Mouse (Mus musculus): ENCODE measurements around the gene Il25. TPM values are rescaled to one million over a fixed set of nuclear protein-coding genes. Genes with fewer than 3 reads are reported as not detected.
"Not testable (repeated sequence)": the region's sequence is repeated elsewhere in the genome, so short reads cannot be mapped to it uniquely, and the experiment has no call there.

Gene Il25
- total RNA-seq, 2 experiments from 2014 or later = not detected

- no peak for DNase-seq
Observed at GRCm38 (mm10) chr14:54953664-54954206, 21.2 kb downstream of the Il25 start.

DNA sequence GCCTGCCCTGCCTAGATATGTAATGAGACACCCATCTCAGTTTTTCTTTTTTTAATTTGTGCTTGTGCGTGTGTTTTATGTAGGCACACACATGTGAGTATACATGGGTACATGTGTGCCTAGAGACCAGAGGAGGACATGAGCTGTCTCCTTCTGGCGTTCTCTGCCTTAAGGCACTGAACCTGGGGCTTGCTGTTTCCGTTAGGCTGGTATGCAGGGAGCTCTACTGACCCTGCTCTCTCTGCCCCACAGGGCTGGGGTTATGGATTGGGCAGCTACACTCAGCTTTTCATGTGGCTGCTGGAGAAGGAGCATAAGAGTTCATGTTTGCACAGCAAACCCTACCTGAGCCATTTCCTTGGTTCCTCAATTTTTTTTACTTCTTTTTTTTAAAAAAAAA, 22.0 kb downstream of the Il25 start:
- DNase-seq = no peak

GRCm38 (mm10) chr14:54955481-54955880, 23.0 kb downstream of the Il25 start:
- DNase-seq = no peak

DNA sequence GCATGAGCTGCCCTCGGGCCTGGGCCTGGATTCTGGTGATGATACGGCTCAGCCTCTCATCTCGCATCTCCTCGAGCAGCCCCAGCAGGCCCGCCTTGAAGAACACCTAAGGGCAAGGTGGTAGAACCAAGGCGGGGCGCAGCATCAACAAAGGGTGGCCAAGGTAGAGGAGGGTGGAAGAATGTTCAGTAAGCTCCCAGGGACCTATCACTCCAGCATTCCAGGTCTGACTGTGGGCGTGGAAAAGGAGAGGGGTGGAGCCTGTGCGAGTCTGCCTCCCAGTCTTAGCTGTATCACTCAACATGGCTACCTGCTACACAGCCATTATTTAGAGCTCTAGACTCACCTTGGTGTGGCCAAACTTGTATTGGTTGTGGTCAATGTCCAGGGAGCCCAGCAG, 24.0 kb downstream of the Il25 start:
- no peak for DNase-seq

- no peak for DNase-seq
Observed at GRCm38 (mm10) chr14:54958503-54958902, 26.0 kb downstream of the Il25 start.

DNA sequence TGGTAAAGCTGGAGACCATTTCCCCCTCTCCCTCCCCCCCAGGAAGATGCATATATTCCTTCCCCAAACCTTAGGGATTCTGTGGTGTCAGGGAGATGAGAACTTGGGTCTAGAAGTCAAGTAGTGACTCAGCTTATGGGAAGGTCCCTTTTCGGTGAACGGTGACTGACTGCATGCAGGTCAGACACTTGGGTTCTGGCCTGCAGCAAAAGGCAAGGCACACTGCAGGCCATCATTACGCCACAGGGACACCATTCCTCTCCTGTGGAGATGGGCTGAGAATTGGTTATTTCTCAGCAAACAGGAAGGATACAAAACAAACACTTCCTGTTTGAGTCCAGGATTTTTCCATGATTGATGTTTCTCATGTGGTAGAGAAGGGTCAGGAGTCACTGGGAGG, 26.7 kb downstream of the Il25 start:
- DNase-seq = no peak

GRCm38 (mm10) chr14:54959853-54960613, 27.5 kb downstream of the Il25 start:
- DNase-seq = not testable (repeated sequence)

- no peak for DNase-seq
Observed at GRCm38 (mm10) chr14:54960769-54961168, 28.3 kb downstream of the Il25 start.

- DNase-seq = no peak
Observed at GRCm38 (mm10) chr14:54961487-54961886, 29.0 kb downstream of the Il25 start.

DNA sequence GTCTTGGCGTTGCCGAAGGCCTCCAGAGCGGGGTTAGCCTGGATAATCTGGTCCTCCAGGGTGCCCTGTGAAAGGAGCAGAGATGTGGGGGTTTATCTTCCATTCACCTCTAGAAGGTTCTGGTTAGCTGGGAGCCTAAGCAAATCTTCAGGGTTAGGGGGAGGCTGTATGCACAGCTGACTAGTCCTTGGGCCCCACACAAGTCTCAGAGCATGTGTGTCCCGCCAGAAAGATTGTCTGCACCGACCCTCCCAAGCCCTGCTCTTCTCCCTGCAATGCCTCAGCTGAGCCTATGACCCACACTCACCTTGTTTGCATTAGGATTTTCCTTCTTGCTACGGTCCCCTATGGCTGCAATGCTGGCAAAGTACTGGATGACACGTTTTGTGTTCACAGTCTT, 30.2 kb downstream of the Il25 start:
- no peak for DNase-seq

GRCm38 (mm10) chr14:54963727-54964126, 31.2 kb downstream of the Il25 start:
- no peak for DNase-seq

GRCm38 (mm10) chr14:54965044-54965443, 32.5 kb downstream of the Il25 start:
- DNase-seq = no peak

DNA sequence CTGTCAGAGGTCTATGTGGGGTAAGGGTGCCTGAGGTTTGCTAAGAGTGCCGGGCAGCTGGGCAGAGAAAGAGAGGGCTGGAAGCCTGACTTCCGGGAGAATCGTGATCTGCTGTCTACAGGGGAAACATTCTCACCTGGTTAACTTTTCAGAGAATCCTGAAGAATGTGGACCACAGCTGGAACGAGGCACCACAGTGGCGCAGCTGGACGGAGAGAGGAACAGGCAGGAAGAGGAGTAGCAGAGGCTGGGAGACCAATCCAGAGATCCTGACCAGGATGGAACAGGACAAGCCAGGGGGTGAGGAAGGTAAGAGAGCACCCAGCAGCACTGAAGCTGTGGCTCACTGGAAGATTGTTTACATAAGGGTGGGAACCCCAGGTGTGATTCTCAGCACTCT, 33.1 kb downstream of the Il25 start:
- no peak for DNase-seq

DNA sequence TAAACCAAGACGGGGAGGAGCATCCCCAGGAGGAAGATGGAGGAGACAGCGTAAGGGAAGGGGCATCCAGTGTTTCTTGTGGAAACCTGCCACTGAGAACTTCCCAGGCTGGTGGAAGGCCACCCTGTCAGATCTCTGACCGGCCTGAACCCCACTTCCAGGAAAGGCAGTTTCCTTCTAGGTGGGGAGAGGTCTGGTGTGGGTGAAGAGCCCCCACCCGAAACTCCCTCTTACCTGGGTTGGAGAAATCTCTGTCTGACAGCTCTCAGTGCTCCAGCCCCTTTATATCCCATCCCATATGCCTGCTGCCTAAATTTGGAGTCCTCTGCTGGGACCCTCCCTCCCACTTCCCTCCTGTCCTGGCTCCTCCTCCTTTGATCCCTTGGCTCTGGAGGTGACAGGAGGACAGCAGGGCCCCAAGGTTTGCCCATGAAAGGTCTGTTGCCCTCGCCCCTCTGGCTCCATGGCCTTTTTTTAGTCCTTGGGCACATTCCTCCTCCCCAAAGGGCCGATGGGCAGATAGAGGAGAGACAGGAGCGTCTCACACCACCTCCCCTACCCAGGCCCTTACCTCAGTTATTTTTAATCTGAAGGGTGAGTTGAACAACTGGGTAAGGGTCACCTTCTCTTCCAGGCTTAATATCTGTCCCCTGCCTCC, 34.0 kb downstream of the Il25 start, which contains the start of gene Myh6:
Gene Myh6 (minus strand): TSS at position 608 of the 658 bp plus-strand sequence.
- DNase-seq = no peak

DNA sequence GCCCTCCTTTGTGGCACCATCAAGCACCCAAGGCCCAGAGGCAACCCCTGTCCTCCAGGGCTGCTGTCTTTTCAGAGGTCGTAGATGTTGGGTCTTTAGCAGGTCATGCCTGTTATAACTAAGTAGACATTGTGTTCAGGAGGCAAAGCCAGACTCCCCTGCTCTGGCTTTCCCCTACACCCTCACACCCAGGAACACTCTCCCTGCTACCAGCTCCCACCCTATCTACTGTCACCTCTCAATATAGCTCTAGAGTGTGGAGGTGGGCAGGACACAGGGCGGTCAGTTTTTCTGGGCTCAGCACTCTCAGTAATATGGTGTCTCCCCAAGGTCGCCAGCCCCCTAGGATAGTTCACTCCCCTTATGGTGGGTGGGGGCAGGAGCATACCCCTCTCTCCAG, 35.4 kb downstream of the Il25 start:
- no peak for DNase-seq

DNA sequence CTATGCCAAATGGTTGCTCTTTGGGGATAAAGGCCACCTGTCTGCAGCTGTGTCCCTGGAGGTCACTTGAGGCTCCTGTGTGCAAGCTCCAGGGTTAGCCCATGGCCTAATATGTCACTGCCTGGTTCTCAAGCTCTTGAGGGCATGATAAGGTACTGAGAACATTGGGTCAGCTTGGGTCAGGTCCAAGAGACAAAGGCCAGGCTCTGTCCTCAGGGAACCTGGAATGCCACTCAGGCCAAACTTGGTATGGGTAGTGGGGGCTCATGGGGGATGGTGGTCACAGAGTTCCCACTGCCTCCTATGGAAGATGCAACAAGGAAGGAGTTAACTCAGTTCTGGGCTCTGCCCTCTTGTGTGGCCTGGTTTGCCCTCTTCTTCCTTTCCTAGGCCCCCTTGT, 35.8 kb downstream of the Il25 start:
- no peak for DNase-seq

- DNase-seq = not testable (repeated sequence)
Observed at GRCm38 (mm10) chr14:54972786-54973185, 40.3 kb downstream of the Il25 start.

DNA sequence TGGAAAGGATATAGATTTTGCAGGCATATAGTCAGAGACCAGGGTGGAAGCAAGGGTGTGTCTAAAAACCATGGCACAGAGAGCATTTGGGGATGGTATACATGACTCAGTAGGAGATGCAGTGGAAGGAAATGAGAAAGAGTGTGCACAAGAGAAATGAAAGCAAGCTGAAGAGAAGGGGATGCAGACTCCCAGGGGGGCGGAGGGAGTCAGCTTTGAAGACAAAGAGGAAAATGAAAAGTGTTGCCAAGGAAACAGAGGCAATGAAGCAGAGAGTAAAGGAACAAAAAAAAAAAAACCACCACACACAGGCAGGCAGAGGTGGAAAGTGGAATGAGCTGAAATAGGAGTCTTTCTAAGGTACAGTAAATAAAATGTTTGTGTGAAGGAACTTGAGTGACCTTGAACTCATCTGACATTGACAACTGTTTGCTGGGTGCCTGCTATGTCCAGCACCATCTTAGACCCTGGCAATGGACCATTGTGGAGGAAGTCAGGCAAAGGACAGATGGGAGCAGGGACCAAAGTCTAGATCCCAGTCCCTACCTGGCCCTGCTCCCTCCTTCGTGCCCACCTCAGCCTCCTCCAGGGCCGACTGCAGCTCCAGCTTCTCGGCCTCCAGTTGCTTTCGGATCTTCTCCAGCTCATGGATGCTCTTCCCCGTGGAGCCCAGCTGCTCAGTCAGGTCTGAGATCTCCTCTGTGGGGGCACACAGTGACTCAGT, 41.7 kb downstream of the Il25 start:
- no peak for DNase-seq

DNA sequence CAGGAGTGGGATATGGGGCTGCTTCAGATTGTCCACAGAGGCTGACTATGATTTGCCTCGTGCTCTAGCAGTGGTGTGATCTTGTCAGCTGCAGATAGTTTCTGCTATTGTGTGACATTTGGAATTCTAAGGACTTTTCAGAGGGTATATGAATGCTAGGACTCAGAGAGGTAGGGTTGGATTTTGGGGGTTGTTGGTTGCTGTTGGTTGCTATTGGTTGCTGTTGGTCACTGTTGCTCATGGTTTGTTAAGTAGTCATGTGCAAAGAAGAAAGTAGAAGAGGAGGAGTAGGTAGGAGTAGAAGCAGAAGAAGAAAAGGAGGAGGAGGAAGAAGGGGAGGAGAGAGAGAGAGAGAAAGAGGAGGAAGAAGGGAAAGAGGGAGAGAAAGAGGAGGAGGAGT, 44.1 kb downstream of the Il25 start, which contains the start of gene Gm17428:
Gene Gm17428 (plus strand): TSS at position 301 of the 400 bp plus-strand sequence.
- DNase-seq = no peak

GRCm38 (mm10) chr14:54978664-54979063, 46.2 kb downstream of the Il25 start:
- DNase-seq = no peak

GRCm38 (mm10) chr14:54981934-54982333, 49.4 kb downstream of the Il25 start:
- DNase-seq = no peak

Data from adrenal gland, postnatal 10 days (tissue).